Mouse (Mus musculus) kidney, postnatal 10 days (tissue): Measurements from ENCODE around the gene Elfn1.
A peak's percentile ranks its signal among the peaks of the same experiment; 100 is the strongest.

Source experiments
- DNase-seq: peaks from one replicate; pipeline ENCODE4 v3.0.0; 2021; ENCODE audit warnings: mixed read lengths

Elfn1 gene

DNA sequence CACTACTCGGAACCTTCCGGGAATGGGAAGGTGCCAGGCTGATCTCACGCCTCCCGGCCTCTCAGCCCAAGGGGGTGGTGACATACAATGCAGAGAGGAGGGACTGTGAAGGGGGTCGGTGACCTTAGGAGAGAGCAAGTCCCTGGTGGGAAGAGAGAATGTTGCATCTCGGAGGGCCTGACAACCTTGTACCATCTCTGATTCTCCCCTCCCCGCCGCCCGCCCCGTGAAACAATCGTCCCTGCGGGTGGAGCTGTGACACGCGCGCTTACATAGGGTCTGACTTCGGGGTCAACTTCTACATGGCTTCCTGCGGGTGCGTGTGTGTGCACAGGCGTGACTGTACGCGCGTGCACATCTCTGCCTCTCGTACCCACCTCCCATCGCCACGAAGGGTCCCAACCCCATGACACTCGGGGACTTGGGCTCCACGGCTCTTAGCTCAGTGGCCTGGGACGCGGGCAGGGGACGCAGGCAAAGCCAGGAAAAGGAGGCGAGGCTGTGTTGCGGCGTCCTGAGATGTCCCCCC, at the start of gene Elfn1:
Gene Elfn1, plus strand, starts transcription at position 230 of the 529 bp plus-strand sequence.
- DNase-seq: peak; percentile 41

DNA sequence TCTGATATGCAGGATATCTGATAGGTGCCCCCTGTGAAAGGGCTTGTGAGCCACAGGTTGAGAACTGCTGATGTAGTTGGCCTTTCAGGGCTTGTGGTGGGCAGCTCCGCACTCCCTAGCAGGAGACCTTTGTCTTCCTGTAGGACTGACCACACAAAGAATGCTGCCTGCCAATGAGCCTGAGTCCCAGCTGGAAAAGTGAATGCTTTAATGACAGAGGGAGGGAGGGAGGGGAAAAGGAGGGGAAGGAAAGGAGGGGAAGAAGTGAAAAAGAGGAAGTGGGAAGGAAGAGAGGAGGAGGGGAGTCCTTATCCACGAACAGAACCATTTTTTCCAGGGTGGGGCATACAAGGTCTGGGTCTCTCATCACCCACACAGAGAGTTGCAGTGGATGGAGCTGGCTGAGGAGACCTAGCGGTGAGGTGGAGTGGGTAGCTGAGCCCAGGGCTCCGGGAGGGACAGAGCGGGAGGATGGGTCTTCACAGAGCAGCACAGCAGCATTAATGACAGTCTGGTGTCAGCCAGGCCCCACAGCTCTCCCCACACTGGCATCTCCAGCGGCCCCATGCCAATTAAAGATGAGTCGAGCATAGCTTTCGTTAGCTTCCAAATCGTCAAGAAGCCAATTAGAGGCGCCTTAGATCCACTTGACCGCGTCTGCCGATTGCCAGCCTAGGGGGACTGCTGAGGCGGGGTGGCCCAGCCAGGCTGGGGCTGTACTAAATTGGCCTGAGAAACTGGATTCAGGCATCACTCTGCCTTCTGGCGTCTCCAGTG, 47.2 kb upstream of the Elfn1 start:
- DNase-seq: no peak

GRCm38 (mm10) chr5:139862759-139863158, 45.0 kb upstream of the Elfn1 start:
- peak; percentile 88 for DNase-seq

DNA sequence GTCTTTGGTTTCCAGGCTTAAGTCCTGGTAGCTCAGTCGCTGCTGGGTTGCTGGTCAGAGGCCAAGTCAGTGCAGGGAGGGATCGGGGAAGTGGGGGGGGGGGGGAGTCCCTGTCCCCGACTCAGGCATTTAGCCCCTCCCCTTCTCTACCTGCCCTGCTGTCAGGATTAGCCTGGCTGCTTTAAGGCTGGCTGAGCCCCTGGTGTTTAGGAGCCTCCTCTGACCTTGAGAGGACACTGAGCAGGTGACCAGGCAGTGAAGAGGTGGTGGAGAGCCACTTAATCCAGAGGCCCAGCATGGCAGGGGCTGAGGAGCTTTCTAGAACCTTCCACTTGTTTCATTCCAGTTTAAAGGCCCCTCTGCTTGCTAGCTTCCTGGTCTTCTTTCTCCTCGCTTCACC, 36.9 kb upstream of the Elfn1 start:
- peak; percentile 41 for DNase-seq

- DNase-seq: no peak
Observed at GRCm38 (mm10) chr5:139871526-139871925, 36.2 kb upstream of the Elfn1 start.

- no peak for DNase-seq
Observed at GRCm38 (mm10) chr5:139877563-139877962, 30.2 kb upstream of the Elfn1 start.

- no peak for DNase-seq
Observed at GRCm38 (mm10) chr5:139879694-139880093, 28.0 kb upstream of the Elfn1 start.

DNA sequence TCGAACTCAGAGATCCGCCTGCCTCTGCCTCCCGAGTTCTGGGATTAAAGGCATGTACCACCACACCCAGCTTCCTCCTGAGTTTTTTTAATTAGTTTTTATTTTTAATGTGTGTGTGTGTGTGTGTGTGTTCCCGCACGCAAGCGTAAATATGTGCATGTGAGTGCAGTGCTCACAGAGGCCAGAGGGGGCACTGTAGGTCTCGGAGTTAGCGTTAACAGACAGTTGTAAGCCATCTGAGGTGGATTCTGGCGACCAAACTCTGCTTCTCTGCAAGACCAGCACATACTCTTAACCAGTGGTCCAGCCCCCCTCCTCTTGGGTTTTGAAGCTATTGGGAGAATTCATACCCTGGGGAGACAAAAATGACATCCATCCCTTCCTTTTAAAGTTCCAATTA, 26.6 kb upstream of the Elfn1 start:
- no peak for DNase-seq

DNA sequence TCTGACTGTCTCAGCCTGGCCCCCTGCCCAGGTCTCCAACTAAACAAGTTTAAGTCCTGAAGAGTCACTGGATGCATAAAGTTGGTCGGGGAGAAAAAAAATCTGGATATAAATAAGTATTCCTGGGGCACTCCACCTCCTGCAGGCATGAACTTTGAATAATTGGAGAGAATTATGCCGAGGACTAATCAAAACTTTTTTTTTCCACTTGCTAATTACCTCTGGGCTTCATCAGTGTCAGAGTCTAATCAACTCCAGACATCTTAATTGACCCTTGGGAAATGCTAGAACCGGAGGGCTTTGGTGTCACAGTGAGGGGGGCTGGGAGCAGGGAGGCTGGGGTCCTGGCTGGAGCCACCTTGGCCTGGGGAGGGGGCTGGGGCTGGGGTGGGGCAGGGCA, 19.1 kb upstream of the Elfn1 start:
- DNase-seq: no peak

DNA sequence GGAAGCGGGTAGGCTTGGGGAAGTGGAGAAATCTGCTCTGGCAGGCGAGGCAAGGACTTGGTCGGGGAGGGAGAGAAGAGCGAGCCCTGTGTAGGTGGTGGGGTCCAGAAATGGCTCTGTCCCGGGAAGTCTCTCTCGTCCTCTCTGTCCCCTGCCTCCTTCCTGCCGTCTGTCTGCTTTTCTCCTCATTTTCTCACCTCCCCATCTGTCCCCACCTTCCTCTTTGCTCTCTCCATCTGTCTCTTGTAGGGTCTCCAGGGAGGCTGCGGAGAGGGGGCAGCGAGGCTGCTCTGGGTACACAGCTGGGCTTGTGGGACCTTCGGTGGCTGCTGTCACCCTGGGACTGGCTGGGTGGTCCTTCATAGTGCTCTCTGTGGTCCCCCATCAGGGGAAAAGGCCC, 18.4 kb upstream of the Elfn1 start:
- DNase-seq: no peak

GRCm38 (mm10) chr5:139892326-139892994, 15.3 kb upstream of the Elfn1 start:
- DNase-seq: peak; percentile 57

- DNase-seq: no peak
Observed at GRCm38 (mm10) chr5:139892995-139893345, 14.8 kb upstream of the Elfn1 start.

DNA sequence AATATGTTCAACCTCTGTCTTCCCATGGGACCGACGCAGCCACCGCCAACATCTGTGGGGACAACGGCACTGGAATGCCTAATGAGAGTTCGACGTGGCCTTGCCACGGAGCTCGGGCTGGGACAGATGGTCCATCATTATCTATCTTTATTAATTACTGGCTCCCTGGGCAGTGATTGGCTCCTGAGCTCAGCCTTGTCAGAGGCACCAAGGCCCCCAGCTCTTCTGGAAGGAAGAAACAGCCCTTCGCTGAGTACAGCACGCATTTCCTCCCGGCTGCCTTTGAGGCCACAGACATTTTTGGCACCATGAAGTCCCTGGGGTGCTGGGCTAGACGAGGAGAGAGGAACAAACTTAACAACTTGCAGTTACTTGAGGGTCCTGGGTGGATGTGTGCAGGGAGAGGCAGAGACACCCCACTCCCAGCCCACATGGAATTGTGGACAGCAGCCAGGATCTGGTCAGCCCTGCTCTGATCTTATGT, 13.7 kb upstream of the Elfn1 start:
- DNase-seq: peak; percentile 81

GRCm38 (mm10) chr5:139899044-139899443, 8.7 kb upstream of the Elfn1 start:
- DNase-seq: peak; percentile 52

DNA sequence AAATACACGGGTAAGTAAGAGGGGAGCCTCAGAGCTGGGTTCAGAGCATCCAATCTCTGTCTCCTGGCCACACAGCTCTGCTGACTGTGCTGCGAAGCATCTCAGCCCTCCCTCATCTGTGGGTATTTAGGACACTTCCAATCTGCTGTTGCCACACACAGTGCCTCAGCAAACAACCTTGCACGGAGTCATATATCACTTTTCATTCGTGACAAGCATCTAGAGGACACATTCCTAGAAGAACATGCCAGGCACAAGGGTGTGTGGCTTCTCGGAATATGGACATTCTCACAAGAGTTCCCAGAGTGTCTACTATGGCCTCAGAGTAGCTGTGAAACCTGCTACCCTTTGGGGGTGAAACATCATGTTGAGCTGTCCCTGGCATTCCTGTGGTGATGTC, 2.6 kb upstream of the Elfn1 start:
- no peak for DNase-seq

GRCm38 (mm10) chr5:139906507-139906906, 1.2 kb upstream of the Elfn1 start:
- peak; percentile 27 for DNase-seq

- DNase-seq: peak; percentile 81
Observed at GRCm38 (mm10) chr5:139907241-139907640, 502 bp upstream of the Elfn1 start.

GRCm38 (mm10) chr5:139908243-139908810, 584 bp downstream of the Elfn1 start:
- DNase-seq: peak; percentile 64

GRCm38 (mm10) chr5:139908811-139909627, 1.3 kb downstream of the Elfn1 start:
- DNase-seq: peak; percentile 60

DNA sequence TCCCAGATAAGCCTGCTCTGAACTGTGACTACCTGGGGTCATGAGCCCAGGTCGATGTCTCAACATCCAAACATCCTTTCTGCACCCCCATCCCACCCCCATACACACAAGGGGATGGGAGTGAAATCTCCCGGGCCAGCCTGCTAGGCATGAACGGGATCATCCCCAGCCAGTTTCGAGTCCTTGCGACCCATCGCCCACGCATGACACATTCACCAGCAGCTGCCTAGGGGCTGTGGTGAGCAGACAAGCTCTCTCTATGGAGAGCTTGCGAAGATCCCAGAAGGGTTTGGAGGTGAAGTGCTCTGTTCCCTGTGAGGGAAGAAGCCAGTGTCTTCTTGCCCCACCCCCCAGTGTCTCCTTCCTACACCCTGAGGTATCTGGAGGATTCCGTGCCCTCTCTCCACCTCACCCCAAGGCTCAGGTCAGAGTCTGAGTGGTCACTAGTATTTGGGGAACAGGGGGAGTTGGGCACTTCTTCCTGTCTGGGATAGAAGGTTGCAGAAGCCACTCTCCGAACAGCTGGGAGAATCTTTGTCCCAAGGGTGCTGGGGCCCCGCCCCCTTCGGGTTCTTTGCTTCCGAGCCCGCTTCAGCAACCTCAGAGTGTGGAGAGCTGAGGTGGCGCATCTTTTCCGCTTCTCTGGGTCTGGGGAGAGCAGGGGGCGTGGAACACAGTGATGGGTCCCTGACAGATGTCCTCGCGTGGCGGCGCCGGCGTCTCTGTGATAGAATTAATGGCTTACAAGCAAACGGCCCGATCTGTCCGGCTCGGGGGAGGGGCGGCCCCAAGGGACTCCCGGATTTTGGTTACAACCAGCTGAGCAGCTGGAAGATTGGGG, 2.2 kb downstream of the Elfn1 start:
- peak; percentile 61 for DNase-seq

DNA sequence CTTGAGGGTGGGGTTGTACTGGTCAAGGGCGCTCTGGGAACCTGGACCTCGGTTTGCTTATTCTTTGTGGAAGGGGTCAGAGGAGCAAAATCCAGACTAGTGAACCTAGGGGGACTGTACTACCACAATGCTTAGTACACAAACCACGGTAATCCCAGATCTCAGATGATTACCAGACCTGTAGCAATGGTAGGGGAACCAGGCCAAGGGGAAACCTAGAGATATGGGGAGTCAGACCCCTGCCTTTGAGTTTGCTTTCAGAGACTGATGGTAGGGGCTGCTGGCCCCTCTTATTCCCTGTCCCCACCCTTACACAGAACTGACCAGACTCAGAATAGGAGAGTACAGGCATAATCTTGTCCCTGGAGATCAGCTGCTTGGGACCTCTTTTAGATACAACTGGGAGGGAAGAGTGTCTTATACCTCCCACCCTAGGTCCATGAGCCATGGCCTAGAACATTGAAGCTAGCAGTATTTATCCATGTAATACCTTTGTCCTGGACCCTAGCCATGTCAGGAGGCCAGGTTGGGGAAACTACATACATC, 3.1 kb downstream of the Elfn1 start:
- no peak for DNase-seq

GRCm38 (mm10) chr5:139911506-139911905, 3.8 kb downstream of the Elfn1 start:
- DNase-seq: no peak
